Mouse (Mus musculus) bone marrow, adult 2 months (tissue): ENCODE measurements around the gene Bend6.

Experiments used
- CTCF ChIP-seq: fragments of 200-500 bp; IDR thresholded peaks from 2 replicates; pipeline ENCODE4 v1.5.1; 2011; ENCODE audit warnings: low read length, control low read depth; ENCODE audit not compliant: control insufficient read depth, insufficient read depth
- POLR2A ChIP-seq: fragments of 200-500 bp; IDR thresholded peaks from 2 replicates; pipeline ENCODE4 v1.6.1; 2011; ENCODE audit warnings: low read depth, mild to moderate bottlenecking, control low read depth, low read length, borderline replicate concordance; ENCODE audit not compliant: control insufficient read depth

DNA sequence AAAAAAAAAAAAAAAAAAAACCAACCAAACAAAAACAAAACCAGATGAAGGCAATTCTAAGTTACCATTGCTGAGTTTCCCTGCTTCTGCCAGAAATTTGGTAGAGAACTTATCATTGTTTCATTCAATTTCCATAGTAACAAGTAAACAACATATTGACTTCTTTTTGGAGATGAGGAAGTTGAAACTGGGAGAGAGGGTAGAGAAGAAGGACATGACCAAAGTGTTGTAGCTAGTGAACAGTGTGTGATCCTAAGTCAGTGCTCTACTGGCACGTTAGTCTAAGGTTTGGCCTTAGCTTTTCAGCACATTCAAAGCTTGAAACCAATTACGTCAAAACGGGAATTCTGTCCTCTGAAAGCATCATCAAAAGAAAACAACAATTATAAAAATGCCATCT is 31.2 kb downstream of the Bend6 start:
- no peak for TF ChIP-seq CTCF
- no peak for TF ChIP-seq POLR2A
